Mouse (Mus musculus) adrenal gland, adult 8-10 months (tissue): ENCODE measurements around the gene Ccni. TPM values are rescaled to one million over a fixed set of nuclear protein-coding genes. Genes with fewer than 3 reads are reported as not detected.

ENCODE experiments used
- DNase-seq: peaks from one replicate; pipeline ENCODE4 v3.0.0; 2022
- total RNA-seq, 4 experiments: library from RNA; stranded (reverse); gene quantifications; 2 replicates each; pipeline ENCODE4 v1.2.4; 2022

Ccni gene
- total RNA-seq = 100 to 1,000 TPM; 148 to 209 (median 180) TPM

DNA sequence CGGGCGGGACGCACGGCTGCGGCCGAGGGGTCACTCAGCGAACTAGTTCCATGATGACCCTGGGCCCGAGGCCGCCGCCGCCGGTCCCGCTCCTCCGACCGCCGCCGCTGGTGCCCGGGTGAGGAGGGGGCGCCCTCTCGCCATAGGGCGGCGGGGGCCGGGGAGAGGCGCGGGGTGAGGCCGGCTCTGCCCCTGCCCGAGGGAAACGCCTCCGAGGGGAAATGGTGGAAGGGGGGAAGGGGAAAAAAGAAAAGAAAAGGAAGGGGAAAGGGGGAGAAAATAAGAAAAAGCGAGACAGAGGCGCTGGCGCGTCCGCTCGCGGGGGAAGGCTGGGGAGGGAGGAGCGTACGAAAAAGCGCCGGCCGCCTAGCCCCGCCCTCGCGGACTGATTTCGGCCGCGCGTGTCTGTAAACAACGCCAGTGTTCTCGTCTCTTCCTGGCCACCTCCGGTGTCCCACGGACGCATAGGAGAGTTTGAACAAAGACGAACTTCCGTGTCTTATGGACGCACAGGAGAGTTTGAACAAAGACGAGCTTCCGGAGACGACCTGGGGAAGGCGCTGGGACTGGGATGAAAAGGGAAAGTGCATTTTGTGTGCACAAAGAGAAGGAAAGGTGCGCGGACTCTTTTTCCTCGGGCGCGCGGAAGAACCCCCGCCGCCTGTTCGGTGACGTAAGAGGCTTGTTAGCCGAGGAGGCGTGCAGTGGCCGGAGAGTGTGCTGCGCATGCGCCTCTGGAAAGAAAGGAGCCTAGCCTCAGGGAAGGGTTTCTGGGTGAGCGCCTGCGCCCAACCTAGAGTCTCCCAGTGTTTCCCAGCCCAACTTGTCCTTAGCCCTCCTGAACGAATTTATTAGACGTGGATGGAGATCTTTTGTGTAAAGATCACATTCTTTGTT, at the start of gene Ccni, which contains the start of gene 2010109A12Rik:
Ccni (minus strand) TSS at position 387 of the 897 bp plus-strand sequence.
2010109A12Rik (plus strand) TSS at position 410 of the 897 bp plus-strand sequence.
- peak; percentile 90 for DNase-seq

GRCm38 (mm10) chr5:93255759-93256265, 49.5 kb upstream of the Ccni start:
- DNase-seq = no peak

DNA sequence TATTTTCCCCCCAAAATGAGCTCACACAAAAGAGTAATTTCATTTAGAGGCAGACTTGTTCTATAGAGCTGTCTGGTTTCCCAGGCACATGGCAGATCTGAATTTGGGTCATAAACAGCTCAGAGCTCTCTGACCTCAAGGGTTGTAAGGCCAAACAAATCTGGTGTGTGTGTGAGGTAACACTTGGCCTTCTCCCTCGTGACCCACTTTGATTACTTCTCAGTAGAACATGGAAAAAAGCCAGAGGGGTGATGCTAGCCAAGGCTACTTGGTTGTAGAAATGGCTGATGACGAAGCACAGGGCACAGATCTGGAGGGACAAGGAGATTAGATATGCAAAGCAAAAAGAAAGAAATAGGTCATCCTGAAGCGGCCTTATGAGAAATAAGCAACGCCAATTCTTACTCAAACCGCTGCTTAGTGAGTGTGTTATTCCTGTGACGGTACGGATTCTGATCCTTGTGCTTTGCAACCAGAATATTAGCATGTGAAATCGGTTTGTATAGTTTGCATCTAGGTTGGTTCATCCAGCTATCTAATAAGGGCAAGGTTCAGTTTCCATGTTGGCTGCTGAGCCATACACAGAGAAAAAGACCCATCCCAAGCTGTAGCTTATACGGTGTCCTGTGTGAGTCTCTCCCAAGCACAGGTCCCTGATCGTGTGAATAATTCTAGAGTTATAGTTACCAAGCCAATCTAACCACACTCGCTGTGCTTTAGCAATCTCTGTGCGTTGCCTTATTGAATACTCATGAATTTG, 44.9 kb upstream of the Ccni start:
- peak; percentile 85 for DNase-seq

GRCm38 (mm10) chr5:93249940-93250578, 43.8 kb upstream of the Ccni start:
- no peak for DNase-seq

GRCm38 (mm10) chr5:93245280-93245679, 39.0 kb upstream of the Ccni start:
- DNase-seq = no peak

DNA sequence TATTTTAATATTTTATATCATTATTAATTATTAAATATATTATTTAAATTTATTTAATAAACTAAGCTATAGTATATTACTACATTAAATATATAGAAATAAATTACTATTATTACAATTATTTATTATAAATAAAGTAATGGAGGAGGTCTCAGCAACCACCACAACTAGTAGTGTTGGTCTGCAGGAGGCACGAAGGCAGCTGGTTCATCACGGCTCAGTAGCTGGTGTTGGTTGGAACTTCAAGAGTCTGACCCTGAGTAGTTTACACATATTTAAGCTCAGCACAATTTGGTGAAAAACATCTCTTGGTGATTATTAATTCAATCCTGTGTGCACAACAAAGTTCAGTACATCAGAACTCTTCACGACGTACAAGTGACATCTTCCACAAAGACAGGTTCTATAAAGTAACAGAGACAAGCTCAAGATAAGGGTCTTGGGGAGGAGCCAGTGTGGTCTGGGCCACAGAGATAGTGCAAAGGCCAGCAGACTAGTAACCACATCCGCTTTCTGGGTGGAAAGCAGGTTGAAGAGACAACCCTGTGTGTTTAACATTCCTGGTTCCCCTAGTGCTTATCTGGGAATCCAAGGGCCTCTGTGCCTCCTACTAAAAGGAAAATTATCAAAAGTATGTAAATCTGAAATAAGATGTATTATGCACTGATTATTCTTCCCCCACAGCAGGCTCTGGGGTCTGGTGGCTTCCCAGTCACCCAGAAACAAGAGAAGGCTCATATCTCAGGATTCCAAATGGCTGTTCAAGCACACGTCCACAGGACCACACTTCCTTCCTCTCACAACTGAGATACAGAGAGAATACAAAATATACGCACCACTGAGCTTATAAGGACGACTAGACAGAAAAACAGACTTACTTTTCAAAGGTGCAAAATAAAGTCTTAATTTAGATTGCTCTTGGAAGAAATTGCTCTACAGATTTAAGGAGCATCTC, 33.6 kb upstream of the Ccni start:
- no peak for DNase-seq

GRCm38 (mm10) chr5:93236541-93236940, 30.2 kb upstream of the Ccni start:
- no peak for DNase-seq

DNA sequence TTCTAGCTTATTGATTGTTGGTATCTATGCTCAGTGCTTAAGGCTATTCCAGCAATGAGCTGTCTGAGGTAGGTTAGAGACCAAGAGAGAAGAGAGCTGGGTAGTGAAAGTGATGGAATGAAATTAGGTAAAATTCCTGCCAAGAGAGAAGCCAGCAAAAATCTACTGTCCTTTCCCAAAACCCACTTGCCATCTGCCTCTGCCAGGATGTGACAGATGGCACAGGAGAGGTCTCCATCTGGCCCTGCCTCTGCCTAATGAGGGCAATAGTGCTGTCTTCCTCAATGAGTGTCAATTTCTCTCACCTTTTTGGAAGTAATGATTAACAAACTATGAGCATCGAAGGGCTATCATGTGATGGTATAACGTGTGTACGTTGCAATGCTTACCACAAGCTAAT, 29.6 kb upstream of the Ccni start:
- no peak for DNase-seq

- DNase-seq = no peak
Measured at GRCm38 (mm10) chr5:93234605-93235004, 28.3 kb upstream of the Ccni start.

- DNase-seq = no peak
Measured at GRCm38 (mm10) chr5:93234130-93234529, 27.8 kb upstream of the Ccni start.

DNA sequence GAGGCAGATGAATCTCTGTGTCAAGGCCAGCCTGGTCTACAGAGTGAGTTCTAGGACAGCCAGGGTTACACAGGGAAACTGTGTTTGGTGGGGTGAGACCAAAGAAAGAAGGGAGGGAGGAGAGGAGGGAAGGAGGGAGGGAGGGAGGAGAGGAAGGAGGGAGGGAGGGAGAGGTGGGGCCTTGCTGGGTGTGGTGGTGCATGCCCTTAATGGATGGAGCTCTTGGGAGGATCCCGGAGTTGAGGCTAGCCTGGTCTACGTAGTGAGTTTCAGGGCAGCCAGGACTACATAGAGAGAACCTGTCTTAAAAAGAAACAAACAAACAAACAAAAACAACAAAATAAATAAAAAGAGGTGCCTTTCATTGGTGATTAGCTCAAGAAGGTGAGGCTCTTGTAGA, 26.5 kb upstream of the Ccni start:
- DNase-seq = no peak

- DNase-seq = no peak
Measured at GRCm38 (mm10) chr5:93231721-93232120, 25.4 kb upstream of the Ccni start.

GRCm38 (mm10) chr5:93229527-93229926, 23.2 kb upstream of the Ccni start:
- DNase-seq = no peak

DNA sequence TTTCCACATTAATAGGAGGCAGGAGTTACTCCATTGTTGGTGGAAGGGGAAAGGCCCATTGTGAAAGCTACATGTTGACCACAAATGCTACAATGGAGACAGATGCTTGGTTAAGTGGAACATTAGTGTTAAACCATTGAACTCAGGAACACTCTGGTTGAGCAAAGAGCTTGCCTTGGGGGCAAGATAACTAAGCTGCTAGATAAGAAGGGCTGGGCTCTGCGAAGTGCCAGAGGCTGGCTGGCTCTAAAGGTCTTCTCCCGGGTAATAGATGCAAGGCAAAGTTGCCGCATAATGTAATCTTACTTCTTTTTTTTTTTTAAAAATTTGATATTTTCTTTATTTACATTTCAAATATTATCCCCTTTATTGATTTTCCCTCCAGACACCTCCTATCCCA, 20.9 kb upstream of the Ccni start:
- no peak for DNase-seq

GRCm38 (mm10) chr5:93224549-93224948, 18.3 kb upstream of the Ccni start:
- DNase-seq = no peak

DNA sequence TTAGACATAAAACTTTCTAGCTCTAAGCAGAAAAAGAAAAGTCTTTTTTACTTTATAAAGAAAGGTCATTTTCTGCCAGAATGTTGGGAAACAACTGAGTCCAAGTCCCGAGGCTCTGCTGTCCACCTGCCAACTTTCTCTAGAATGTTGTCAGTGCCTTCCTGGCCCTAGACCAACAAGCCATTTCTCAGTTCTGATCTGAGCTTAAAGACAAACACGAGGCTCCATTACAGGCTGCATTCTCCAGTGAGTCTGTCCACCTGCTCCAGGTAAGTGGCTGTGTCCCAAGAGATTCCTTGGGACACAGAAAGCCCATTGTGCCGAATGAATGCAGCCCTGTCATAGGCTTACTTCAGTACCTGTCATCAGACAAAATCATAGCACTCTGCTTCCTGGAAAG, 15.4 kb upstream of the Ccni start:
- peak; percentile 19 for DNase-seq

DNA sequence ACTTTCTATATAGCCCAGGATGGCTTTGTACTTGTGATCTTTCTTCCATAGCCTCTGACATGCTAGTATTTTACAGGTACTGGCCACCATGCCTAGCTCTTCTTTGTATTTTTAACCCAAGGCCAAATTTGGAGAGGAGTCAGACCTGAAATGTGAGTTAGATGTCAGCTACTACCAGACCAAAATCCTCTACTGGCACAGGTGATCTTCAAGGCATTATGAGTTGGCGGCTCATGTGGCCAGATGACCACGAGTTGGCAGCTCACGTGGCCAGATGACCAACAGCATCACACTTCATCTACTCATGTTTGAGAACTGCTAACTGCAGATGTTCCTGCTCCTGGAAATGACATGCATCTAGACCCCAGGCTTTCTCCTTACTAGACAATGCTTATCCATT, 12.1 kb upstream of the Ccni start:
- no peak for DNase-seq

GRCm38 (mm10) chr5:93207555-93207954, 1.3 kb upstream of the Ccni start:
- no peak for DNase-seq

- DNase-seq = peak; percentile 18
Measured at GRCm38 (mm10) chr5:93207006-93207348, 682 bp upstream of the Ccni start.

GRCm38 (mm10) chr5:93205371-93206108, 755 bp downstream of the Ccni start:
- DNase-seq = peak; percentile 45

- DNase-seq = no peak
Measured at GRCm38 (mm10) chr5:93201181-93201580, 5.1 kb downstream of the Ccni start.
